Mouse (Mus musculus): ENCODE data around the gene Tmem110.

Tmem110 gene

GRCm38 (mm10) chr14:30867042-30867441 is 41.7 kb downstream of the Tmem110 start:
- peak; percentile 83 for DNase-seq

- DNase-seq: no peak
These were observed 43.4 kb downstream of the Tmem110 start for GRCm38 (mm10) chr14:30868826-30869225.

GRCm38 (mm10) chr14:30869391-30869801 is 44.0 kb downstream of the Tmem110 start:
- no peak for DNase-seq

GRCm38 (mm10) chr14:30870206-30871147 is 45.1 kb downstream of the Tmem110 start:
- no peak for DNase-seq

GRCm38 (mm10) chr14:30874095-30874700 is 48.8 kb downstream of the Tmem110 start:
- DNase-seq: no peak

GRCm38 (mm10) chr14:30875130-30875865 is 49.9 kb downstream of the Tmem110 start:
- no peak for DNase-seq

- no peak for DNase-seq
These were observed 50.6 kb downstream of the Tmem110 start for GRCm38 (mm10) chr14:30875955-30876354.

GRCm38 (mm10) chr14:30876451-30876850 is 51.1 kb downstream of the Tmem110 start:
- no peak for DNase-seq

- no peak for DNase-seq
These were observed 52.4 kb downstream of the Tmem110 start for GRCm38 (mm10) chr14:30877827-30878226.

GRCm38 (mm10) chr14:30878958-30879571 is 53.7 kb downstream of the Tmem110 start, which contains the start of gene Mustn1:
Gene Mustn1 (plus strand): TSS chr14:30879200.
- no peak for DNase-seq

GRCm38 (mm10) chr14:30879794-30880193 is 54.4 kb downstream of the Tmem110 start:
- no peak for DNase-seq

GRCm38 (mm10) chr14:30880251-30880650 is 54.9 kb downstream of the Tmem110 start:
- DNase-seq: no peak

GRCm38 (mm10) chr14:30880811-30881717 is 55.7 kb downstream of the Tmem110 start:
- peak; percentile 74 for DNase-seq

- DNase-seq: no peak
These were observed 56.3 kb downstream of the Tmem110 start for GRCm38 (mm10) chr14:30881718-30882108.

- no peak for DNase-seq
These were observed 59.9 kb downstream of the Tmem110 start for GRCm38 (mm10) chr14:30885298-30885697.

- DNase-seq: no peak
These were observed 60.8 kb downstream of the Tmem110 start, which contains the start of gene Itih4 for GRCm38 (mm10) chr14:30886204-30886603. Gene Itih4 (plus strand): TSS chr14:30886476.

GRCm38 (mm10) chr14:30888271-30888732 is 62.9 kb downstream of the Tmem110 start:
- peak; percentile 45 for DNase-seq

GRCm38 (mm10) chr14:30899972-30900371 is 74.6 kb downstream of the Tmem110 start:
- no peak for DNase-seq

GRCm38 (mm10) chr14:30902628-30903027 is 77.2 kb downstream of the Tmem110 start:
- no peak for DNase-seq

GRCm38 (mm10) chr14:30903036-30903435 is 77.6 kb downstream of the Tmem110 start:
- no peak for DNase-seq

GRCm38 (mm10) chr14:30904307-30904706 is 78.9 kb downstream of the Tmem110 start:
- DNase-seq: no peak
